Mouse (Mus musculus) right cerebral cortex, postnatal 14 days (tissue): ENCODE measurements at regions not wholly inside any gene's neighbourhood (a gene's known extent, or its start where the extent isn't known, plus 50 kb on each side); places are given as distances from the start of the nearest gene placed in this dataset.

Source experiments
- DNase-seq: peaks from one replicate; pipeline ENCODE4 v3.0.0; 2022

GRCm38 (mm10) chr12:12621506-12621905, 320.2 kb downstream of the Mycn start:
- no peak for DNase-seq

GRCm38 (mm10) chr12:12620316-12620715, 321.4 kb downstream of the Mycn start:
- no peak for DNase-seq

DNA sequence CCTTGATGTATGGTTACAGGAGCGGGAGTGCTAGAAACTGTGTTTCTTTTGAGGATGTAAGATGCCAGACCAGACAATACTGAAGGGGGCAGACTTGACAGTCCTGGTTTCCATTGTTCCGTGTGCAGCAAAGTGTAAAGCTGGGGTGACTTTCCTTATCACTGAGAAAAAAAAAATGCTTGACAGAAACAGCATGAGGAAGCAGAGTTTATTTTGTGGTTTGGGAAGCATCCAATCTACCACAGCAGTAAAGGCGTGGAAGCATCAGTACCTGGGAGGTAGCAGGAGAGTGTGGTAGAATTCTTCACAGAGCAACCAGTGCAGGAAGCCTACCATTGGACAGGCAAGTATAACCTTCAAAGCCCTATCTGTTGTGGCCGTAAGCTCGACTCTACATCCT, 322.3 kb downstream of the Mycn start:
- DNase-seq: no peak

GRCm38 (mm10) chr12:12612520-12612919, 329.2 kb downstream of the Mycn start:
- DNase-seq: no peak

GRCm38 (mm10) chr12:12610861-12611260, 330.9 kb downstream of the Mycn start:
- no peak for DNase-seq

DNA sequence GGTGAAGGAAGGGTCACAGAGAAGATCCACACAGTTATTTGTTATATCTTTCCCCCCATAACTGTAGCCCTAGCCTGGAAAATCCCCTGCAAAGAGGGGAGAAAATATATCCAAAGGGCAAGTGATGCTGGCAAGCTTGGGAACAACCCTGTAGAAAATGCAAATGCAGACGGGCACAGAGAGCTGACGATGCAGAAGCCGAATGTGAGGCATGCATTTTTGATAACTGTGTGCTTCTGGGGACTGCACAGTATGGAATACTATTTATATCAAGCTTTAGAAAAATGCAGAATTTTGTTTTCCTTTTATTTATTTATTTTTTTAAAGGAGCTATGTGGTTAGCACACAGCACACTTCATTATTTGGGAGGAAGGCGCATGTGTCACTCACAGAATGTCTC, 333.7 kb downstream of the Mycn start:
- DNase-seq: no peak

- no peak for DNase-seq
These were observed 334.8 kb downstream of the Mycn start for GRCm38 (mm10) chr12:12606911-12607310.

DNA sequence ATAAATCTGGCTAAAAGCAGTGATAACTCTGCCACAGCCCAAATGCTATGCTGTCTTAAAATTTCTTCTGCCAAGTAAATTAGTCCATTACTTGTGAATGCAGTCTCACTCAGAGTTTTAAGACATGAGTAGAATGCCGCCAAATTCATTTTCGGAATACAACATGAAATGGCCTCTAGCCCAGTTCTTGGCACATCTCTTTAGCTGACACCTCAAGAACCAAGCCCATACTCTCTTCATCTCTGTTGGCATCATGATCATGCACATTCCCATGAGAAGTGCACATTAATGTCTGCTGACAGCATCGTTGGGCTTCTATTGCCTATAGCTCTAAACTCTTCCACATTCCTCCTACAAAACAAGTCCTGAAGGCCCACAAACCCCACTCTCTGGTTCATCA, 336.2 kb downstream of the Mycn start:
- DNase-seq: no peak

- DNase-seq: no peak
These were observed 339.4 kb downstream of the Fam49a start for GRCm38 (mm10) chr12:12601362-12601761.

DNA sequence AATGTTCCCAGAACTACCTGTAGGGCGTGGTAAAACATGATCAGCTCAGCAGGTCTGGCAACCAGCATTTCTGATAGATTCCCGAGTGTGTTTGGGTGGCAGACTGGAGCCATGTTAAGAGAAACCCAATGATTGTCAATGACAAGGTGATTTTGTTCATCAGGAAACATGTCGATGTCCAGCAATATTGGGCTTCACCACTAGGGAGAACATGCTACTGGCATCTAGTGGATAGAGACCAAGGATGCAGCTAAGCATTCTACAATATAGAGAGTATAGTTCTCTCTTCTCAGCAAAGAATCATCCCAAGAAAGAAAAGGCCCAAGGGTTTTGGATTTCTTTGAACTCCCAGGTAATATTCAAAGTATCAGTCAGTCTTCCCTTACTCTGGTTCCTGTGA, 333.5 kb downstream of the Fam49a start:
- no peak for DNase-seq

GRCm38 (mm10) chr12:12594567-12594966, 332.6 kb downstream of the Fam49a start:
- DNase-seq: no peak

GRCm38 (mm10) chr12:12593343-12593742, 331.4 kb downstream of the Fam49a start:
- no peak for DNase-seq

DNA sequence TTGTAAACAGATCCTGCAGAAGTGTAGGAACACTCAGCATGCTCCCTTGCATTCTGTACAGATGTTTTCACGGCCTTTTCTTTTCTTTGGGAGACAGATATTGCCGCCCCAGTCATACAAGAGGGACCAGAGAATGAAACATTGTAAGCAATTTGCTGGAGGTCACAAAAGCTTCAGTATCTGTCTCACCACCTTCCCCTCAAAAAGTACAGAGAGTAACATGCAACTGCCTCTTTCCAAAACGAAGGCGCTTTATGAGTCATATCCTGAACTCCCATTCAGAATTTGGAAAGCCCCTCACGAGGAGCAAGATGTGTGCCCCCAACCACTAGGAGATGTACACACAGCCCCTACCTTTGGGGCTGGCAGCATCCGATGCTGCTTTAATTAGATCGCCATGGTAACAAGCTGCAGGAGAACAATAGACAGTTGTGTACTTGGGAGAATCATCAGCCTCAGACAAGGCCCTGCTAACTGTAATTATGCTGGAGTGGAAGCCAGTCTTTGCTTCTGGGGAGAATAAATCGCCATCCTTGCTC, 328.9 kb downstream of the Fam49a start:
- no peak for DNase-seq

DNA sequence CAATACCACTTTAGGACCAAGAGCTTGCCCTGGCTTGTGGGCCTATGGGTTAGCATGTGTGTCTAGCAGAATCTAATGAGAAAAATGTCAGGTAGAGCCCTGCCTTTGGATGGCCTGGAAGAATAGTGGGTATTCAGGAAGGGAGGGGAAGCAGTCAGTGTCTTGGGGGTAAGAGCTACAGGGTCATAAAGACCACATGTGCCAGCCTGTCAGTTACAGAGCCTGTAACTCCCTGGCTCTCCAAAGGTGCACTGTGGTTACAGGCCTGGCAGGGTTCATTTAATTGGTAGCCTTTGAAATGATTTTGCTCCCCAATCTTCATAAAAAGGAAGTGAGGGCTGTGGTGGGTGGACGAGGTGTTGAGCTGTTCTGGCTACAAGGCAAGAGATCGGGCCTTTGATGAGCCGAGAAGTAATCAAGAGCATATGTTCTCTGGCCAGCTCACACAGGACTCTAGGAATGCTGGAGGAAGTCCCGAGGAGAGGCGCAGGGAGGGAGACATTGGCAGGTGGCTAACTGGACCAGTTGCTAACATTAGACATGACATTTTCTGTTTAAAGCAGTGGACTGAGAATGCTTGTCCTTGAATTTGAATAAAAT, 326.9 kb downstream of the Fam49a start:
- DNase-seq: no peak

DNA sequence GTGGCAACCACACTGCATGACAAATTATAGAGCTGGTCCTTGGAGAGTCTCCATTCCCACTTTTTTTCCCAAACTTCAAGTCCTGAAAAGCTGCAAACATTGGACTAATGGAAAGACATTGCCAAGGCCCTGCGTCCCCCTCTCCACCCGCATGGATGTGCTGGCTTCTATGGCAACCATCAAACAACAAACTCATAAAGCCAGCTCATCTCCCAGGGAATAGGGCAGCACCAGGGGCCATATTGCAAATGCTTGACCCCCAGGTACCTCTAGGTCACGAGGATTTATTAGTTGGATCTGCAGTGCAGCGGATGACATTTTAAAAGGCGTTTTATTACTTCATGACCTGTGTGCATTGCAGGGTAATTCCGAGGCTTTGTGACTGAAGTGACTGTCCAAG, 324.5 kb downstream of the Fam49a start:
- no peak for DNase-seq

GRCm38 (mm10) chr12:12581271-12582186, 319.6 kb downstream of the Fam49a start:
- DNase-seq: no peak

DNA sequence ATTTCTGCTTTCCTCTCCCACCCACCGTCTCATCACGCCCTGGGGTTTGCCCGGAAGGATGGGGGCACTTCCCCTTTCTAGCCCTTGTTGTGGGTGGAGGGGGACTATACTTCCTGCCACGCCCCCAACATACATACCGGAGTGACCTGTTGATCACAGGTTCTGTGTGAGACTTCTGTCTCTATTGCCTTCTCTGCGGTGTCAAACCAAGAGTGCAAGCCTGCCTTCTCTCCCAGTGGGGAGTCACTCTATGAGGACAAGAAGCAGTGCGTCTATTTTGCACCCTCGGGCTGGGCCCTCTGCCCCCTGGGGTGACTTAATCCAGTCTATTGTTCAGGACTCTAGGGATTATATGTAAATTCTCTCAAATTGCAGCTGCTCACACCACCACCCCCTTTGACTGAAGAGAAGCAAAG, 318.8 kb downstream of the Fam49a start:
- DNase-seq: no peak

DNA sequence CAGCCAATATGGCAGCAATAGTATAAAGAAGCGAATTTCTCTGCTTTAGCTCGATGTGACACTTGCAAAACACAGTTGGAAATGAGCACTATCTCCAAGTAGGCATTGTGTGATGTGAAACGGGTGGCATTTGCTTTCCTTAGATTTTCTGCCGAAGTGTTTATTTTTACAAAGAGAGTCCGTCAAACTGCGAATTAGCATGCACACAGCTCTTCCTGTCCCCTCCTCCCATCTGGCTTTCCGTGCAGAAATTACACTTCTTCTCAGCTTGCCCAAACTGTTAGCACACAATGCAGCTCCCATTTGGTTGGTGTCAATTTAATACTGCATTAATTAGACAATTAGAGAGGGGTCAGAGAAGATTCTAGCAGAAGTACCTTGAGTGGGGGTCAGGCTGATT, 316.3 kb downstream of the Fam49a start:
- DNase-seq: no peak

- no peak for DNase-seq
These were observed 308.8 kb downstream of the Fam49a start for GRCm38 (mm10) chr12:12570563-12571251.

- no peak for DNase-seq
These were observed 305.8 kb downstream of the Fam49a start for GRCm38 (mm10) chr12:12567734-12568104.

GRCm38 (mm10) chr12:12567058-12567733, 305.3 kb downstream of the Fam49a start:
- DNase-seq: no peak

DNA sequence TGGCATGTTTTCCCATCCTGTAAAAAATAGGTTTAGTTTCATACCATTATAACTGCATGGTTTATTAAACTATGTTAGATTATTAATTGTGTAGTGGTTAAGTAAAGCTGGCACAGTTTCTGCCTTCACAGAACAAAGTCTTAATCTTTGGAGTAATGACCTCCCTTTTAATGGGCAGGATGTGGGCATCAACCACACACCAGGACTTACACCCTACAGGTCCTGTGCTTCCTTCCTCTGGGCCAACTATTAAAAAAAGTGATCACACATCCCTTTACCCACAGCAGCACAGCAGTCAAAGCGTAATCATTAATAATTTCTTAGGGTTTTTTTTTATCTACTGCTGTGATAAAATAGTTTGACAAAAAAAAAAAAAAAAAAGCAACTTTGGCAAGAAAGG, 300.3 kb downstream of the Fam49a start:
- DNase-seq: no peak

- no peak for DNase-seq
These were observed 289.9 kb downstream of the Fam49a start for GRCm38 (mm10) chr12:12551818-12552217.
